Mouse (Mus musculus) forebrain, embryonic 10.5 days (tissue): ENCODE data around the gene Usp25. TPM values are rescaled to one million over a fixed set of nuclear protein-coding genes. Genes with fewer than 3 reads are reported as not detected.

Experiments
- DNase-seq: peaks from one replicate; pipeline ENCODE4 v3.0.0-alpha.2; 2017; ENCODE audit warnings: low spot score; ENCODE audit errors: extremely low spot score
- H3K27ac ChIP-seq: fragments of 300-500 bp; sonication (generic); 2 replicates; pipeline ENCODE4 v1.5.1; 2016; ENCODE audit warnings: mild to moderate bottlenecking
- H3K27me3 ChIP-seq: fragments of 300-500 bp; sonication (generic); 2 replicates; pipeline ENCODE4 v1.6.1; 2016; ENCODE audit warnings: mild to moderate bottlenecking; ENCODE audit not compliant: poor library complexity, severe bottlenecking
- H3K36me3 ChIP-seq: fragments of 300-500 bp; sonication (generic); replicated peaks from 2 replicates; pipeline ENCODE4 v1.6.1; 2016; ENCODE audit warnings: mild to moderate bottlenecking, moderate library complexity
- H3K4me1 ChIP-seq: fragments of 300-500 bp; sonication (generic); 2 replicates; pipeline ENCODE4 v1.6.1; 2016
- H3K4me3 ChIP-seq: fragments of 300-500 bp; sonication (generic); 2 replicates; pipeline ENCODE4 v1.5.1; 2016; ENCODE audit warnings: mild to moderate bottlenecking, moderate library complexity
- H3K9me3 ChIP-seq: fragments of 300-500 bp; sonication (generic); 2 replicates; pipeline ENCODE4 v1.6.1; 2016; ENCODE audit warnings: mild to moderate bottlenecking, moderate library complexity
- WGBS: fragments of 180-500 bp; shearing (Covaris S2); methylation state at CpG from one replicate; pipeline ENCODE4 v1.1.7; 2016; 5-methylcytosine and 5-hydroxymethylcytosine counted together
- polyA plus RNA-seq: library from polyadenylated mRNA; unstranded; fragments of >200 nt; fragmentation: Nextera tagmentation; extraction: Ambion mirVana; gene quantifications from 2 replicates; pipeline ENCODE4 v1.2.1, GENCODE M21; 2016

Usp25 gene
- polyA plus RNA-seq, result 18.8 and 19.1 TPM in 2 replicates

GRCm38 (mm10) chr16:77013427-77014320 is at the start of gene Usp25:
Gene Usp25, plus strand, starts transcription at chr16:77013706.
- Histone ChIP-seq H3K4me3 (peak within 1 kb of the TSS; percentile 84), H3K36me3 (no peaks in the 10 kb centered on the region), H3K4me1 (peaks cover 35% of the 10 kb centered on the region), H3K9me3 (no peaks in the 10 kb centered on the region), H3K27me3 (no peaks in the 10 kb centered on the region), H3K27ac (peak within 1 kb of the TSS; percentile 95)
- peak; percentile 90 for DNase-seq
- WGBS, result under 1% methylated on average over 124 of the region's 126 CpGs

- Histone ChIP-seq H3K4me1 (no peaks in the 10 kb centered on the region), H3K4me3 (no peak overlapping the region), H3K9me3 (no peaks in the 10 kb centered on the region), H3K27me3 (no peaks in the 10 kb centered on the region), H3K27ac (no peak overlapping the region), H3K36me3 (no peaks in the 10 kb centered on the region)
- DNase-seq, result no peak
- 86% methylated on average over 3 of the region's 3 CpGs for WGBS
These were observed 45.8 kb upstream of the Usp25 start for GRCm38 (mm10) chr16:76967593-76968275.

- Histone ChIP-seq H3K27ac (no peak overlapping the region), H3K27me3 (no peaks in the 10 kb centered on the region), H3K4me1 (no peaks in the 10 kb centered on the region), H3K36me3 (no peaks in the 10 kb centered on the region), H3K4me3 (no peak overlapping the region), H3K9me3 (no peaks in the 10 kb centered on the region)
- 24% methylated on average over 5 of the region's 5 CpGs for WGBS
- no peak for DNase-seq
These were observed 42.3 kb upstream of the Usp25 start for GRCm38 (mm10) chr16:76971211-76971610.

- DNase-seq, result no peak
These were observed 36.6 kb upstream of the Usp25 start for GRCm38 (mm10) chr16:76976787-76977430.

GRCm38 (mm10) chr16:76983696-76984095 is 29.8 kb upstream of the Usp25 start:
- no peak for DNase-seq
- Histone ChIP-seq H3K9me3 (no peaks in the 10 kb centered on the region), H3K27ac (no peak overlapping the region), H3K36me3 (no peaks in the 10 kb centered on the region), H3K4me3 (no peak overlapping the region), H3K4me1 (no peaks in the 10 kb centered on the region), H3K27me3 (no peaks in the 10 kb centered on the region)
- 90% methylated on average over 6 of the region's 6 CpGs for WGBS

More at GRCm38 (mm10) chr16:76976787-76977430, 36.6 kb upstream of the Usp25 start:
- H3K36me3 ChIP-seq, result no peaks in the 10 kb centered on the region
- H3K4me3 ChIP-seq, result no peak overlapping the region
- 88% methylated on average over 5 of the region's 5 CpGs for WGBS
- no peaks in the 10 kb centered on the region for H3K4me1 ChIP-seq
- no peaks in the 10 kb centered on the region for H3K27me3 ChIP-seq
- H3K27ac ChIP-seq, result no peak overlapping the region
- no peaks in the 10 kb centered on the region for H3K9me3 ChIP-seq

- Histone ChIP-seq H3K9me3 (no peaks in the 10 kb centered on the region), H3K36me3 (no peaks in the 10 kb centered on the region), H3K4me1 (no peaks in the 10 kb centered on the region), H3K27me3 (no peaks in the 10 kb centered on the region), H3K27ac (no peak overlapping the region), H3K4me3 (no peak overlapping the region)
- 87% methylated on average over 4 of the region's 4 CpGs for WGBS
- DNase-seq, result no peak
These were observed 25.8 kb upstream of the Usp25 start for GRCm38 (mm10) chr16:76987711-76988110.

- Histone ChIP-seq H3K9me3 (no peaks in the 10 kb centered on the region), H3K27ac (no peak overlapping the region), H3K4me1 (peaks cover 7% of the 10 kb centered on the region), H3K27me3 (no peaks in the 10 kb centered on the region), H3K36me3 (no peaks in the 10 kb centered on the region), H3K4me3 (no peak overlapping the region)
- no peak for DNase-seq
- 96% methylated on average over 3 of the region's 3 CpGs for WGBS
These were observed 9.6 kb upstream of the Usp25 start for GRCm38 (mm10) chr16:77003900-77004299.

GRCm38 (mm10) chr16:77009173-77009572 is 4.3 kb upstream of the Usp25 start:
- no peaks in the 10 kb centered on the region for H3K9me3 ChIP-seq
- no peaks in the 10 kb centered on the region for H3K36me3 ChIP-seq
- DNase-seq, result no peak
- no peaks in the 10 kb centered on the region for H3K27me3 ChIP-seq
- H3K4me3 ChIP-seq, result no peak overlapping the region
- no peak overlapping the region for H3K27ac ChIP-seq
- peaks cover 9% of the 10 kb centered on the region for H3K4me1 ChIP-seq
- WGBS, result 80% methylated on average over 5 of the region's 5 CpGs

GRCm38 (mm10) chr16:77014321-77015211 is 1.1 kb downstream of the Usp25 start:
- peak overlapping the region; percentile 95 for H3K27ac ChIP-seq
- peak overlapping the region; percentile 84 for H3K4me3 ChIP-seq
- H3K27me3 ChIP-seq, result no peaks in the 10 kb centered on the region
- H3K36me3 ChIP-seq, result no peaks in the 10 kb centered on the region
- H3K9me3 ChIP-seq, result no peaks in the 10 kb centered on the region
- H3K4me1 ChIP-seq, result peaks cover 40% of the 10 kb centered on the region
- peak; percentile 52 for DNase-seq
- WGBS, result 4% methylated on average over 17 of the region's 17 CpGs

- WGBS, result 69% methylated on average over 4 of the region's 4 CpGs
These were observed 2.2 kb downstream of the Usp25 start for GRCm38 (mm10) chr16:77015380-77016346.

GRCm38 (mm10) chr16:77017931-77018330 is 4.4 kb downstream of the Usp25 start:
- H3K9me3 ChIP-seq, result no peaks in the 10 kb centered on the region
- H3K4me3 ChIP-seq, result no peak overlapping the region
- DNase-seq, result no peak
- H3K4me1 ChIP-seq, result peaks cover 51% of the 10 kb centered on the region
- no peak overlapping the region for H3K27ac ChIP-seq
- H3K27me3 ChIP-seq, result no peaks in the 10 kb centered on the region
- no peaks in the 10 kb centered on the region for H3K36me3 ChIP-seq
- 82% methylated on average over 7 of the region's 7 CpGs for WGBS

More at GRCm38 (mm10) chr16:77015380-77016346, 2.2 kb downstream of the Usp25 start:
- H3K27ac ChIP-seq, result no peak overlapping the region
- H3K27me3 ChIP-seq, result no peaks in the 10 kb centered on the region
- no peaks in the 10 kb centered on the region for H3K9me3 ChIP-seq
- peaks cover 51% of the 10 kb centered on the region for H3K4me1 ChIP-seq
- H3K4me3 ChIP-seq, result peak overlapping the region; percentile 84
- no peak for DNase-seq
- no peaks in the 10 kb centered on the region for H3K36me3 ChIP-seq
